Mouse (Mus musculus): ENCODE measurements around the gene Fzr1. TPM values are rescaled to one million over a fixed set of nuclear protein-coding genes. Genes with fewer than 3 reads are reported as not detected.
A peak's percentile ranks its signal among the peaks of the same experiment; 100 is the strongest.

Fzr1 gene
- polyA plus RNA-seq, 1 experiment from 2014 or later, result 140 TPM

GRCm38 (mm10) chr10:81414682-81415081, 36.4 kb upstream of the Fzr1 start:
- Histone ChIP-seq H3K4me3 (no peak overlapping the region), H3K9ac (no peak overlapping the region), H3K4me2 (replicated peaks) (0 out of 2 replicates have a peak overlapping the region, but pooled peaks have one; percentile 39), H3K4me1 (peaks cover 73% of the 10 kb centered on the region), H3K36me3 (0 out of 2 replicates have a peak, but pooled peaks cover 5% of the 10 kb centered on the region), H3K9me3 (no peaks in the 10 kb centered on the region), H3K27me3 (no peaks in the 10 kb centered on the region), H3K27ac (peak overlapping the region; percentile 54)
- ATAC-seq (ENCODE audit: insufficient number of reproducible peaks, insufficient read depth, low FRiP score, low TSS enrichment), result no peak

DNA sequence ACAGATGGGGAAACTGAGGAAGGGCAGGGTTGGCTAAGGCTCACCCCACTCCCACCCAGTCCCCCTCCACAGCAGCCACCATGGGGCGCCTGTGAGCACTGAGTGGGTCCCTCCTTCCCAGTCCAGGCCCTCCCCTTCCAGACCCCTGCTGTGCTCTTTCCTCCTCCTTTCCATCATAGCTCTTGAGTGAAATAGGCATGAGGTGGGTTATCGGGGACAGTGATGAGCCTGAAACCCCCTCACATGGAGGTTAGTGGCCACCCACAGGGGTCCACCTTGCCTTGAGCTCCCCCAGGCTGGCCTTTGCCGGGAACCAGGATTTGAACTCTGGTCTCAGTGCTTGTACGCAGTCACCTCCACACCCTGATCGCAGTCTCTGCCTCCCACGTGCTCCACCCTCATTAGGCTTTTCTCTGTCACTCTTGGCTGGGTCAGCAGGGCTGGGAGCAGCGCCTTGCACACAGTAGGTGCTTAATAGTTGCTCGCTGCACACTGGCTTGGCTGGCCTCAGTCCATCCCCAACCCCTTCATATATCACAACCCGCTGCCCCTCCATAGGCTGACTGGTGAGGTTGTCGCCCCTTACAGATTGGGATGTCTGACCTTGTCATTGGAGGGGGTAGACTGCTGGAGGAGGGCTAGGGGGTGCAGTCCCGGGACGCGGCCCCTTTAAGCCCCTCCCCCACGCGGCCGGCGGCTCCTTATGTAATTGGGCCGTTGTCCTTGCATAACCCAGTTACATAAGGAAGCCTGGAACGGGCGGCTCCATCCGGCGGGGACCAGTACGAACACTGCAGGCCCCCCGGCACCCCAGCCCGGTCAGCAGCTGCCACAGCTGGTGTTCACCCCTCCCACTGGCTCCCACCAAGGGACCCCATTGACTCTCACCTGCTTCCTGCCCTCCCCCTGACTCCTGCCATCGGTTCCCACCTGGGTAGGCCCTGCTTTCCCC, 35.3 kb upstream of the Fzr1 start:
- Histone ChIP-seq H3K27ac (peak overlapping the region; percentile 54), H3K9ac (0 out of 2 replicates have a peak overlapping the region, but pooled peaks have one; percentile 25)

DNA sequence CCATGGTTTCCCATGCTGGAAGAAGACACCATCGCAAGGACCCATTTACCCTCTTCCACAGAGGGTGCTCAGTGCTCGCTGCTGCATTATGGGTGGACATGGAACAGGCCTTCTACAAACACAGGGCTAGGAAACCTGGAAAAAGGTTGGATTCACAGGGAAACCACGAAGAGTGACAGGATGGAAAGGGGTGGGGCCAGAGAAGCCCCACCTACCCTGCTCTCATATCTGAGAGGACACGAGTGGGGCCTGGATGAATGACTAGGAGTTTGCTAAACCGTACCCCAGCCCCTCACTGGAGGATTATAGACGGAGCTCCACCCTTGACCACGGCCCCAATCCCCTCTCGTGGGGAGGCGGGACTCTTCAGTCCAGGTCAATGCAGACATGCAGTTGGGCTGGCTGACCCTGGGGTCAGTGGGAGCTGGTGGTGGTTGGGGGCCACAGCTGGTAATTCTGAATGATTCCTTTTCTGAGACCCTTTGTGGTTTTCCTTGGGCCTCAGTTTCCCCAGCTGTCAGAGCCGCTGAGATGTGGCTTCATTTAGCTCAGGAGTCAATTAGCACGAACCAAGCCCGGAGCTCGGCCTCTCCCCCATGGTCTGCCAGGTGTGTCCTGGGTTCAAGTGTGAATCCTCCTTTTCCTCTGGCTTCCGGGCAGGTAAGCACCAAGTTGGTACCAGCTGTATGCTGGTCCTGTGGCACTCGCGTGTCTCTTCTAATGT, 34.4 kb upstream of the Fzr1 start:
- no peak for ATAC-seq (ENCODE audit: insufficient number of reproducible peaks, insufficient read depth, low FRiP score, low TSS enrichment)
- Histone ChIP-seq H3K4me2 (replicated peaks) (no peak overlapping the region), H3K27me3 (peaks cover 9% of the 10 kb centered on the region), H3K4me3 (no peak overlapping the region), H3K9ac (no peak overlapping the region), H3K4me1 (peaks cover 81% of the 10 kb centered on the region), H3K27ac (peak overlapping the region; percentile 74), H3K36me3 (peaks cover 5% of the 10 kb centered on the region; the same call in 1 of the 2 replicates), H3K9me3 (no peaks in the 10 kb centered on the region)
- WGBS, result 76% methylated on average over 16 of the region's 16 CpGs

More for the DNA sequence above, 35.3 kb upstream of the Fzr1 start:
- H3K36me3 ChIP-seq, result peaks cover 5% of the 10 kb centered on the region; the same call in 1 of the 2 replicates
- peaks cover 74% of the 10 kb centered on the region for H3K4me1 ChIP-seq
- peak overlapping the region; percentile 9; the same call in 1 of the 2 replicates for H3K4me3 ChIP-seq
- peaks cover under 1% of the 10 kb centered on the region for H3K27me3 ChIP-seq
- no peaks in the 10 kb centered on the region for H3K9me3 ChIP-seq
- 25% methylated on average over 26 of the region's 26 CpGs for WGBS
- peak overlapping the region; percentile 39 for H3K4me2 ChIP-seq (replicated peaks)
- peak; percentile 12 for ATAC-seq (ENCODE audit: insufficient number of reproducible peaks, insufficient read depth, low FRiP score, low TSS enrichment)

- Histone ChIP-seq H3K27ac (peak overlapping the region; percentile 74), H3K9me3 (no peaks in the 10 kb centered on the region), H3K36me3 (peaks cover 10% of the 10 kb centered on the region), H3K4me2 (replicated peaks) (no peak overlapping the region), H3K9ac (no peak overlapping the region), H3K4me1 (peaks cover 81% of the 10 kb centered on the region), H3K27me3 (peaks cover 17% of the 10 kb centered on the region), H3K4me3 (no peak overlapping the region)
- ATAC-seq (ENCODE audit: insufficient number of reproducible peaks, insufficient read depth, low FRiP score, low TSS enrichment), result no peak
- WGBS, result 72% methylated on average over 18 of the region's 18 CpGs
These were observed 33.4 kb upstream of the Fzr1 start for GRCm38 (mm10) chr10:81411471-81412400.

- peaks cover 17% of the 10 kb centered on the region for H3K36me3 ChIP-seq
- H3K4me2 ChIP-seq (replicated peaks), result no peak overlapping the region
- WGBS, result 75% methylated on average over 9 of the region's 9 CpGs
- H3K9ac ChIP-seq, result no peak overlapping the region
- no peaks in the 10 kb centered on the region for H3K9me3 ChIP-seq
- peak overlapping the region; percentile 74 for H3K27ac ChIP-seq
- H3K4me3 ChIP-seq, result no peak overlapping the region
- ATAC-seq (ENCODE audit: insufficient number of reproducible peaks, insufficient read depth, low FRiP score, low TSS enrichment), result no peak
- H3K4me1 ChIP-seq, result peaks cover 82% of the 10 kb centered on the region
- peaks cover 20% of the 10 kb centered on the region for H3K27me3 ChIP-seq
These were observed 32.7 kb upstream of the Fzr1 start for GRCm38 (mm10) chr10:81410981-81411380.

GRCm38 (mm10) chr10:81410350-81410749, 32.0 kb upstream of the Fzr1 start:
- H3K9me3 ChIP-seq, result no peaks in the 10 kb centered on the region
- no peak overlapping the region for H3K9ac ChIP-seq
- peaks cover 20% of the 10 kb centered on the region for H3K27me3 ChIP-seq
- H3K4me1 ChIP-seq, result peaks cover 78% of the 10 kb centered on the region
- H3K36me3 ChIP-seq, result peaks cover 23% of the 10 kb centered on the region
- H3K27ac ChIP-seq, result no peak overlapping the region; the same call in 1 of the 2 replicates
- H3K4me2 ChIP-seq (replicated peaks), result 0 out of 2 replicates have a peak overlapping the region, but pooled peaks have one; percentile 9
- no peak overlapping the region for H3K4me3 ChIP-seq
- no peak for ATAC-seq (ENCODE audit: insufficient number of reproducible peaks, insufficient read depth, low FRiP score, low TSS enrichment)
- WGBS, result 68% methylated on average over 4 of the region's 4 CpGs

- Histone ChIP-seq H3K36me3 (peaks cover 32% of the 10 kb centered on the region), H3K27me3 (peaks cover 27% of the 10 kb centered on the region), H3K9me3 (no peaks in the 10 kb centered on the region), H3K9ac (no peak overlapping the region), H3K4me3 (no peak overlapping the region), H3K4me1 (peaks cover 74% of the 10 kb centered on the region), H3K4me2 (replicated peaks) (no peak overlapping the region; the same call in 1 of the 2 replicates), H3K27ac (0 out of 2 replicates have a peak overlapping the region, but pooled peaks have one; percentile 42)
- ATAC-seq (ENCODE audit: insufficient number of reproducible peaks, insufficient read depth, low FRiP score, low TSS enrichment), result no peak
- 16% methylated on average over 8 of the region's 8 CpGs for WGBS
These were observed 31.0 kb upstream of the Fzr1 start for GRCm38 (mm10) chr10:81409330-81409729.

GRCm38 (mm10) chr10:81408871-81409291, 30.6 kb upstream of the Fzr1 start:
- 0 out of 2 replicates have a peak, but pooled peaks have one; percentile 29 for ATAC-seq (ENCODE audit: insufficient number of reproducible peaks, insufficient read depth, low FRiP score, low TSS enrichment)
- Histone ChIP-seq H3K27me3 (peaks cover 27% of the 10 kb centered on the region), H3K9ac (no peak overlapping the region), H3K36me3 (peaks cover 35% of the 10 kb centered on the region), H3K27ac (0 out of 2 replicates have a peak overlapping the region, but pooled peaks have one; percentile 54), H3K4me2 (replicated peaks) (no peak overlapping the region; the same call in 1 of the 2 replicates), H3K9me3 (no peaks in the 10 kb centered on the region), H3K4me3 (no peak overlapping the region), H3K4me1 (peaks cover 74% of the 10 kb centered on the region)
- WGBS, result 16% methylated on average over 9 of the region's 9 CpGs

GRCm38 (mm10) chr10:81408424-81408729, 30.1 kb upstream of the Fzr1 start:
- Histone ChIP-seq H3K4me3 (no peak overlapping the region), H3K27me3 (peaks cover 27% of the 10 kb centered on the region), H3K9ac (no peak overlapping the region), H3K9me3 (no peaks in the 10 kb centered on the region), H3K36me3 (peaks cover 35% of the 10 kb centered on the region), H3K27ac (peak overlapping the region; percentile 54; the same call in 1 of the 2 replicates), H3K4me1 (peaks cover 70% of the 10 kb centered on the region), H3K4me2 (replicated peaks) (peak overlapping the region; percentile 38; the same call in 1 of the 2 replicates)
- no peak for ATAC-seq (ENCODE audit: insufficient number of reproducible peaks, insufficient read depth, low FRiP score, low TSS enrichment)
- WGBS, result 42% methylated on average over 13 of the region's 13 CpGs

GRCm38 (mm10) chr10:81407539-81408423, 29.5 kb upstream of the Fzr1 start:
- H3K9ac ChIP-seq, result 0 out of 2 replicates have a peak overlapping the region, but pooled peaks have one; percentile 33
- H3K4me1 ChIP-seq, result peaks cover 70% of the 10 kb centered on the region
- WGBS, result 21% methylated on average over 31 of the region's 31 CpGs
- peaks cover 35% of the 10 kb centered on the region for H3K36me3 ChIP-seq
- H3K27ac ChIP-seq, result peak overlapping the region; percentile 54; the same call in 1 of the 2 replicates
- peaks cover 27% of the 10 kb centered on the region for H3K27me3 ChIP-seq
- no peak for ATAC-seq (ENCODE audit: insufficient number of reproducible peaks, insufficient read depth, low FRiP score, low TSS enrichment)
- peak overlapping the region; percentile 38 for H3K4me2 ChIP-seq (replicated peaks)
- no peaks in the 10 kb centered on the region for H3K9me3 ChIP-seq
- H3K4me3 ChIP-seq, result peak overlapping the region; percentile 15

Data from embryonic facial prominence, embryonic 12.5 days (tissue).